Mouse (Mus musculus) stomach, postnatal 0 days (tissue): Measurements from ENCODE around the gene Abca3. TPM values are rescaled to one million over a fixed set of nuclear protein-coding genes. Genes with fewer than 3 reads are reported as not detected.

Experiments
- ATAC-seq: fragments of 200-750 bp; cut with Nextera tagmentation; 2 replicates; pipeline ENCODE4 v1.8.0; 2017; ENCODE audit not compliant: low FRiP score, low TSS enrichment
- DNase-seq: peaks from one replicate; pipeline ENCODE4 v3.0.0-alpha.2; 2016; ENCODE audit warnings: low spot score
- H3K27ac ChIP-seq: fragments of 300-500 bp; sonication (generic); replicated peaks from 2 replicates; pipeline ENCODE4 v1.5.1; 2014; ENCODE audit warnings: mild to moderate bottlenecking, control low read depth
- H3K27me3 ChIP-seq: fragments of 300-500 bp; sonication (generic); 2 replicates; pipeline ENCODE4 v1.6.1; 2014; ENCODE audit warnings: low read length; ENCODE audit not compliant: control insufficient read depth, insufficient read depth
- H3K36me3 ChIP-seq: fragments of 300-500 bp; sonication (generic); 2 replicates; pipeline ENCODE4 v1.6.1; 2014; ENCODE audit warnings: low read length, mixed read lengths; ENCODE audit not compliant: control insufficient read depth, insufficient read depth
- H3K4me1 ChIP-seq: fragments of 300-500 bp; sonication (generic); replicated peaks from 2 replicates; pipeline ENCODE4 v1.6.1; 2014; ENCODE audit warnings: antibody characterized with exemption; ENCODE audit not compliant: control insufficient read depth, insufficient read depth
- H3K4me2 ChIP-seq: fragments of 300-500 bp; sonication (generic); replicated peaks from 2 replicates; pipeline ENCODE4 v1.6.1; 2014; ENCODE audit warnings: low read depth, mild to moderate bottlenecking, control low read depth, moderate library complexity
- H3K4me3 ChIP-seq: fragments of 300-500 bp; sonication (generic); 2 replicates; pipeline ENCODE4 v1.5.1; 2014; ENCODE audit warnings: low read depth, low read length, control low read depth
- H3K9ac ChIP-seq: fragments of 300-500 bp; sonication (generic); 2 replicates; pipeline ENCODE4 v1.6.1; 2014; ENCODE audit warnings: mild to moderate bottlenecking, low read length, control low read depth, mixed read lengths
- H3K9me3 ChIP-seq: fragments of 300-500 bp; sonication (generic); 2 replicates; pipeline ENCODE4 v1.6.1; 2016; ENCODE audit warnings: low read length; ENCODE audit not compliant: control insufficient read depth
- CTCF ChIP-seq: IDR thresholded peaks from 2 replicates; pipeline ENCODE4 v1.5.1; 2016; ENCODE audit warnings: antibody characterized with exemption, low read depth, mild to moderate bottlenecking, moderate library complexity
- EP300 ChIP-seq: optimal IDR thresholded peaks from 2 replicates; pipeline ENCODE3; 2016; ENCODE audit warnings: antibody characterized with exemption
- WGBS: fragments of 180-500 bp; shearing (Covaris S2); extraction: QIAGEN DNeasy Blood & Tissue Kit; methylation state at CpG from one replicate; pipeline ENCODE4 v1.1.7; 2014; 5-methylcytosine and 5-hydroxymethylcytosine counted together
- polyA plus RNA-seq: library from polyadenylated mRNA; unstranded; fragments of >200 nt; fragmentation: Nextera tagmentation; extraction: Ambion mirVana; gene quantifications from 2 replicates; pipeline ENCODE4 v1.2.1, GENCODE M21; 2015

Gene Abca3
- 9.2 and 10.9 TPM in 2 replicates for polyA plus RNA-seq

GRCm38 (mm10) chr17:24351760-24352357 is at the start of gene Abca3:
Abca3 (plus strand) TSS chr17:24351950.
- peak within 1 kb of the TSS; percentile 99 for H3K4me2 ChIP-seq
- H3K9me3 ChIP-seq = no peaks in the 10 kb centered on the region
- H3K36me3 ChIP-seq = no peaks in the 10 kb centered on the region
- H3K27me3 ChIP-seq = no peaks in the 10 kb centered on the region
- peak; percentile 96 for DNase-seq
- H3K4me3 ChIP-seq = peak within 1 kb of the TSS; percentile 75
- peak within 1 kb of the TSS; percentile 94 for H3K9ac ChIP-seq
- peak within 1 kb of the TSS; percentile 78 for H3K27ac ChIP-seq
- ATAC-seq = peak; percentile 94
- TF ChIP-seq CTCF = peak; percentile 96
- TF ChIP-seq EP300 = no peak
- no peaks in the 10 kb centered on the region for H3K4me1 ChIP-seq
- WGBS = under 1% methylated on average over 53 of the region's 55 CpGs

GRCm38 (mm10) chr17:24307500-24307899 is 44.2 kb upstream of the Abca3 start:
- DNase-seq (peak; percentile 28), ATAC-seq (no peak)
- Histone ChIP-seq H3K4me2 (no peak overlapping the region), H3K4me3 (no peak overlapping the region), H3K4me1 (no peaks in the 10 kb centered on the region), H3K9ac (no peak overlapping the region), H3K36me3 (no peaks in the 10 kb centered on the region), H3K27me3 (no peaks in the 10 kb centered on the region), H3K9me3 (no peaks in the 10 kb centered on the region), H3K27ac (no peak overlapping the region)
- TF ChIP-seq EP300 (no peak), CTCF (peak; percentile 80)
- 53% methylated on average over 4 of the region's 4 CpGs for WGBS

- Histone ChIP-seq H3K27me3 (no peaks in the 10 kb centered on the region), H3K9me3 (no peaks in the 10 kb centered on the region), H3K36me3 (no peaks in the 10 kb centered on the region), H3K4me2 (no peak overlapping the region), H3K9ac (no peak overlapping the region), H3K27ac (no peak overlapping the region), H3K4me1 (no peaks in the 10 kb centered on the region), H3K4me3 (no peak overlapping the region)
- 95% methylated on average over 3 of the region's 3 CpGs for WGBS
- DNase-seq (no peak), ATAC-seq (no peak)
- no peak for TF ChIP-seq EP300
- no peak for TF ChIP-seq CTCF
Observed at GRCm38 (mm10) chr17:24320826-24321225, 30.9 kb upstream of the Abca3 start.

- H3K27me3 ChIP-seq = no peaks in the 10 kb centered on the region
- no peak overlapping the region for H3K27ac ChIP-seq
- TF ChIP-seq EP300 (no peak), CTCF (no peak)
- H3K36me3 ChIP-seq = no peaks in the 10 kb centered on the region
- no peak overlapping the region for H3K9ac ChIP-seq
- DNase-seq (no peak), ATAC-seq (no peak)
- H3K4me3 ChIP-seq = no peak overlapping the region
- no peak overlapping the region for H3K4me2 ChIP-seq
- H3K4me1 ChIP-seq = no peaks in the 10 kb centered on the region
- no peaks in the 10 kb centered on the region for H3K9me3 ChIP-seq
- 81% methylated on average over 10 of the region's 10 CpGs for WGBS
Observed at GRCm38 (mm10) chr17:24325051-24325450, 26.7 kb upstream of the Abca3 start.

- no peaks in the 10 kb centered on the region for H3K36me3 ChIP-seq
- ATAC-seq (no peak), DNase-seq (no peak)
- no peak overlapping the region for H3K27ac ChIP-seq
- no peak for TF ChIP-seq EP300
- no peak for TF ChIP-seq CTCF
- H3K4me3 ChIP-seq = no peak overlapping the region
- H3K4me2 ChIP-seq = no peak overlapping the region
- H3K9me3 ChIP-seq = no peaks in the 10 kb centered on the region
- H3K4me1 ChIP-seq = no peaks in the 10 kb centered on the region
- H3K9ac ChIP-seq = no peak overlapping the region
- 71% methylated on average over 7 of the region's 7 CpGs for WGBS
- no peaks in the 10 kb centered on the region for H3K27me3 ChIP-seq
Observed at GRCm38 (mm10) chr17:24327656-24328055, 24.1 kb upstream of the Abca3 start.

GRCm38 (mm10) chr17:24344672-24345071 is 7.1 kb upstream of the Abca3 start:
- Histone ChIP-seq H3K27ac (no peak overlapping the region), H3K4me3 (no peak overlapping the region), H3K9ac (no peak overlapping the region), H3K9me3 (no peaks in the 10 kb centered on the region), H3K4me2 (no peak overlapping the region), H3K36me3 (no peaks in the 10 kb centered on the region), H3K27me3 (no peaks in the 10 kb centered on the region), H3K4me1 (no peaks in the 10 kb centered on the region)
- TF ChIP-seq CTCF (no peak), EP300 (no peak)
- no peak for ATAC-seq
- 76% methylated on average over 8 of the region's 8 CpGs for WGBS
- no peak for DNase-seq
